Mouse (Mus musculus) limb, embryonic 11.5 days (tissue): ENCODE measurements around the gene Wwox. TPM values are rescaled to one million over a fixed set of nuclear protein-coding genes. Genes with fewer than 3 reads are reported as not detected.

Experiments
- ATAC-seq: fragments of 200-750 bp; cut with Nextera tagmentation; 2 replicates; pipeline ENCODE4 v1.8.0; 2017; ENCODE audit warnings: low read depth; ENCODE audit not compliant: insufficient number of reproducible peaks, low FRiP score, low TSS enrichment
- DNase-seq: peaks from one replicate; pipeline ENCODE4 v3.0.0-alpha.2; 2015; ENCODE audit warnings: low spot score
- H3K27ac ChIP-seq: fragments of 300-500 bp; sonication (generic); replicated peaks from 2 replicates; pipeline ENCODE4 v1.5.1; 2014; ENCODE audit warnings: low read depth, mild to moderate bottlenecking, low read length
- H3K27me3 ChIP-seq: fragments of 300-500 bp; sonication (generic); 2 replicates; pipeline ENCODE4 v1.6.1; 2014; ENCODE audit warnings: mild to moderate bottlenecking, low read length, mixed read lengths; ENCODE audit not compliant: control insufficient read depth, insufficient read depth
- H3K36me3 ChIP-seq: fragments of 300-500 bp; sonication (generic); 2 replicates; pipeline ENCODE4 v1.6.1; 2014; ENCODE audit warnings: mild to moderate bottlenecking, low read length, moderate library complexity, mixed read lengths; ENCODE audit not compliant: control insufficient read depth, insufficient read depth
- H3K4me1 ChIP-seq: fragments of 300-500 bp; sonication (generic); 2 replicates; pipeline ENCODE4 v1.6.1; 2014; ENCODE audit warnings: low read length, mixed read lengths; ENCODE audit not compliant: control insufficient read depth, insufficient read depth
- H3K4me2 ChIP-seq: fragments of 300-500 bp; sonication (generic); 2 replicates; pipeline ENCODE4 v1.6.1; 2014; ENCODE audit warnings: low read depth, mild to moderate bottlenecking, moderate library complexity; ENCODE audit not compliant: severe bottlenecking
- H3K4me3 ChIP-seq: fragments of 300-500 bp; sonication (generic); 2 replicates; pipeline ENCODE4 v1.5.1; 2014; ENCODE audit warnings: low read depth, low read length
- H3K9ac ChIP-seq: fragments of 300-500 bp; sonication (generic); 2 replicates; pipeline ENCODE4 v1.6.1; 2014; ENCODE audit warnings: mild to moderate bottlenecking, low read length
- H3K9me3 ChIP-seq: fragments of 300-500 bp; sonication (generic); 2 replicates; pipeline ENCODE4 v1.6.1; 2016; ENCODE audit warnings: low read length; ENCODE audit not compliant: control insufficient read depth
- WGBS: fragments of 180-500 bp; shearing (Covaris S2); extraction: QIAGEN DNeasy Blood & Tissue Kit; methylation state at CpG from one replicate; pipeline ENCODE4 v1.1.7; 2014; 5-methylcytosine and 5-hydroxymethylcytosine counted together
- polyA plus RNA-seq: library from polyadenylated mRNA; unstranded; fragments of >200 nt; fragmentation: Nextera tagmentation; extraction: Ambion mirVana; gene quantifications from 2 replicates; pipeline ENCODE4 v1.2.1, GENCODE M21; 2014

Gene Wwox
- polyA plus RNA-seq, 1 experiment from 2014 or later, result 7.3 TPM

- ATAC-seq (no peak), DNase-seq (no peak)
- 72% methylated on average over 3 of the region's 4 CpGs for WGBS
These were observed 163.6 kb downstream of the Wwox start for GRCm38 (mm10) chr8:114603046-114603445.

GRCm38 (mm10) chr8:114603561-114603960 lies 164.1 kb downstream of the Wwox start:
- no peak overlapping the region for H3K4me2 ChIP-seq
- H3K27me3 ChIP-seq, result no peaks in the 10 kb centered on the region
- no peaks in the 10 kb centered on the region for H3K36me3 ChIP-seq
- H3K9me3 ChIP-seq, result no peaks in the 10 kb centered on the region
- ATAC-seq, result no peak
- H3K4me3 ChIP-seq, result no peak overlapping the region
- 47% methylated on average over 6 of the region's 6 CpGs for WGBS
- DNase-seq, result no peak
- no peak overlapping the region for H3K27ac ChIP-seq
- peaks cover 13% of the 10 kb centered on the region for H3K4me1 ChIP-seq
- no peak overlapping the region for H3K9ac ChIP-seq

More at GRCm38 (mm10) chr8:114603046-114603445, 163.6 kb downstream of the Wwox start:
- no peak overlapping the region for H3K27ac ChIP-seq
- H3K9ac ChIP-seq, result no peak overlapping the region
- no peaks in the 10 kb centered on the region for H3K9me3 ChIP-seq
- no peak overlapping the region for H3K4me3 ChIP-seq
- H3K27me3 ChIP-seq, result no peaks in the 10 kb centered on the region
- no peaks in the 10 kb centered on the region for H3K36me3 ChIP-seq
- H3K4me2 ChIP-seq, result no peak overlapping the region
- H3K4me1 ChIP-seq, result peaks cover 13% of the 10 kb centered on the region

- no peaks in the 10 kb centered on the region for H3K9me3 ChIP-seq
- H3K27ac ChIP-seq, result no peak overlapping the region
- H3K9ac ChIP-seq, result no peak overlapping the region
- H3K4me2 ChIP-seq, result peak overlapping the region; percentile 5; the same call in 1 of the 2 replicates
- no peak overlapping the region for H3K4me3 ChIP-seq
- no peaks in the 10 kb centered on the region for H3K36me3 ChIP-seq
- no peak for ATAC-seq
- DNase-seq, result peak; percentile 32
- WGBS, result 18% methylated on average over 16 of the region's 16 CpGs
- H3K4me1 ChIP-seq, result peaks cover 9% of the 10 kb centered on the region
- no peaks in the 10 kb centered on the region for H3K27me3 ChIP-seq
These were observed 164.9 kb downstream of the Wwox start for GRCm38 (mm10) chr8:114604315-114604714.

DNA sequence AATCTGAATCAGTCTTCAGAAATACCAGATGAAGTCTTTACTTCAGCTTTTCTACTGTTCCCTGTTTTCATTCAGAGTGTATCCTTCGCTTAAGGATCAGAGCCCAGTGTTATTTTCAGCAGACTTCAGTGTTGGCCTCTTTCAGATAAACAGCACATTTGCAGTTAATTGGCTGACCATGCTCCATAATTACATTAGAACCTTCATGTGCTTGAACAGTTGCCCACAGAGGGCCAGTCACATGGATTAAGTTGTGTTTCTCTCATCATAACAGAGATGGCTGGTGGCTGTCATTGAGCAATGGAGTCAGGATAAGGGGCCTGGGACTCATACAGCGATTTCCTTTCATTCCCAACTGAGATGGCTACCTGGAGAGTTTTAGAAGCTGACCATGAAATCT lies 166.2 kb downstream of the Wwox start:
- no peak overlapping the region for H3K27ac ChIP-seq
- no peaks in the 10 kb centered on the region for H3K27me3 ChIP-seq
- no peak overlapping the region for H3K4me2 ChIP-seq
- peaks cover 5% of the 10 kb centered on the region for H3K4me1 ChIP-seq
- 84% methylated on average over 2 of the region's 2 CpGs for WGBS
- H3K9ac ChIP-seq, result no peak overlapping the region
- H3K9me3 ChIP-seq, result no peaks in the 10 kb centered on the region
- DNase-seq, result no peak
- no peaks in the 10 kb centered on the region for H3K36me3 ChIP-seq
- no peak overlapping the region for H3K4me3 ChIP-seq
- ATAC-seq, result no peak

DNA sequence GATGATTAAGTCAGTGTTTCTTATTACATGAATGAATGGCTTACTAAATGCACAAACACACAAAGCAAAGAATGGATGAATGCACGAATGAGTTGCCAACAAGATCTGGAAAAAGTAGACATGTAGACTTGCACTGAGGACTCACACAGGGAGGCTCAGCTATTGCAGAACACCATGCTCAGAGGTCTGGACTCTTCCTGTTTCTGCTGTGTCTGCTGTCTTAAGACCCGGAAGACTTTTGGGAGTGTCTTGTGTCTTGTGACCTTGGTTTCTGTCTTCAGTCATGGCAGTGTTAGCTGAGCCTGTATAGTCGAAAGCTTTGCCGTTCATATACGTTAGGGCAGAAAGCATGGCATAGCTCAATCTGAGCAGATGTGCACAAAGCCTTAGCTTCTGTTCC lies 169.9 kb downstream of the Wwox start:
- H3K36me3 ChIP-seq, result no peaks in the 10 kb centered on the region
- peaks cover under 1% of the 10 kb centered on the region for H3K4me1 ChIP-seq
- H3K9ac ChIP-seq, result no peak overlapping the region
- H3K4me2 ChIP-seq, result no peak overlapping the region
- no peak overlapping the region for H3K4me3 ChIP-seq
- 96% methylated on average over 5 of the region's 5 CpGs for WGBS
- H3K27me3 ChIP-seq, result no peaks in the 10 kb centered on the region
- ATAC-seq (no peak), DNase-seq (no peak)
- H3K27ac ChIP-seq, result no peak overlapping the region
- H3K9me3 ChIP-seq, result no peaks in the 10 kb centered on the region

DNA sequence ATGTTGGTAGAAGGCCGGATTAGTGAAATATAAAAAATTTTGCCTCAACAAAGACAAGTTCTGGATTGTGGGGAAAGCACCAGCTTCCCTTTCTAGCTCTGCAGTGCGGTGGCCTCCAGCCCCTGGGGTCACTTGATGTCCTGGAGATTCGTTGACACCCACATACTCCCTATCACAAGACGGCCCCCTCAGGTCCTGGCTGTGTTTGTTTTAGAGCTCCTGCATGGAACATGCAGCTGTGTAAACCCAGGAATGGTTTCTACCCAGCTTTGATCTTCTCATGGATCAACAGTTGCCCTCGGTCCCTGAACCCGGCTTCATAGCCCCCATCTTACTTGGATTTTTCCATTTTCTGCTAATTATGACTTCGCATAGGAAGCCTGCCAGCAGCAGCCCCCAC lies 171.6 kb downstream of the Wwox start:
- ATAC-seq, result no peak
- no peaks in the 10 kb centered on the region for H3K9me3 ChIP-seq
- H3K27me3 ChIP-seq, result no peaks in the 10 kb centered on the region
- no peak overlapping the region for H3K27ac ChIP-seq
- no peaks in the 10 kb centered on the region for H3K4me1 ChIP-seq
- H3K9ac ChIP-seq, result no peak overlapping the region
- DNase-seq, result no peak
- H3K4me2 ChIP-seq, result no peak overlapping the region
- WGBS, result 69% methylated on average over 7 of the region's 7 CpGs
- no peaks in the 10 kb centered on the region for H3K36me3 ChIP-seq
- no peak overlapping the region for H3K4me3 ChIP-seq

GRCm38 (mm10) chr8:114612091-114612490 lies 172.6 kb downstream of the Wwox start:
- 95% methylated on average over 3 of the region's 3 CpGs for whole genome bisulfite sequencing
- H3K4me1 ChIP-seq, result no peaks in the 10 kb centered on the region

DNA sequence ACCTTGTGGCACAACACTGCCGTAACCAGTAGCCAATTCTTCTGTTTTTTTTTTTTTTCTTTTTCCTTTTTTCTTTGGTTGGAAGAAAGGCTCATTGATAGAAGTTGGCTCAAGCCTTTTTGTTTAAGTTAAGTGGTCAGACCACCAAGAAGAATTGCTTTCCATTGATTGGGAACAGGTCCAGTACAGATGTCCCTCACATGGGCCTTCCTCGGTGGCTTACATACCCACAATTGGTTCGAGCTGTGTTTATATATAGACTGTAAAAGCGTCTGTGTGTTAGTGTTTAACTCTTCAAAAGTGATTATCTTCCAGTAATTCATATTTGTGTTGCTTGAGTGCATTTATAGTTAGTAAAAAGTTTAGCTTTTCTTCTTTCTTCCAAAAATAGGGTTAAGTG lies 176.0 kb downstream of the Wwox start:
- Histone ChIP-seq H3K4me2 (no peak overlapping the region), H3K4me3 (no peak overlapping the region), H3K9ac (no peak overlapping the region), H3K27me3 (no peaks in the 10 kb centered on the region), H3K36me3 (no peaks in the 10 kb centered on the region), H3K9me3 (no peaks in the 10 kb centered on the region), H3K4me1 (0 out of 2 replicates have a peak, but pooled peaks cover 2% of the 10 kb centered on the region), H3K27ac (no peak overlapping the region)
- WGBS, result 46% methylated on average over 4 of the region's 4 CpGs
- ATAC-seq, result no peak
- DNase-seq, result no peak

More at GRCm38 (mm10) chr8:114612091-114612490, 172.6 kb downstream of the Wwox start:
- Histone ChIP-seq H3K36me3 (no peaks in the 10 kb centered on the region), H3K4me2 (no peak overlapping the region), H3K27me3 (no peaks in the 10 kb centered on the region), H3K4me3 (no peak overlapping the region), H3K9ac (no peak overlapping the region), H3K9me3 (no peaks in the 10 kb centered on the region), H3K27ac (no peak overlapping the region)
- DNase-seq (no peak), ATAC-seq (no peak)

DNA sequence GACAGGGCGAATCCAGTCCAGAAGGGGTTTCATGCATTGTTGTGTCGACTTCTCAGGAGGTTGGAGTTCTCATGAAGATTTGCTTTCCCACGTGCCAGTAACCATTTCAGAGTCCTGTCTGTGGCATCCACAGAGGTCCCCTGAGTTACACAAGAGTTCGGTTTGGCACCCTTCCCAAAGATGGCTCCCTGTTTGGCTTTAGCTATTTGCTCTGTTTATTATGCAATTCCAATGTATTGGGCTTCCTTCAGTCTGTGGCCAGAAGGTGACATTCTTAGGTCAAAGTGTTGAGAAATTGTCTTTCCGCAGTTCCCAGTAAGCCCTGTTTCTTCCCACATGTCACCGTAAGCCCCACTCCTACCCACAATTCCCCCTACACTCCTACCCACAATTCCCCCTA lies 176.5 kb downstream of the Wwox start:
- no peaks in the 10 kb centered on the region for H3K9me3 ChIP-seq
- no peak overlapping the region for H3K4me2 ChIP-seq
- 0 out of 2 replicates have a peak, but pooled peaks cover 2% of the 10 kb centered on the region for H3K4me1 ChIP-seq
- ATAC-seq, result no peak
- no peak overlapping the region for H3K4me3 ChIP-seq
- H3K27ac ChIP-seq, result no peak overlapping the region
- no peaks in the 10 kb centered on the region for H3K27me3 ChIP-seq
- H3K9ac ChIP-seq, result no peak overlapping the region
- 89% methylated on average over 6 of the region's 6 CpGs for WGBS
- DNase-seq, result no peak
- H3K36me3 ChIP-seq, result no peaks in the 10 kb centered on the region
